Mouse (Mus musculus) liver, embryonic 16.5 days (tissue): ENCODE measurements around the gene 4933400A11Rik. TPM values are rescaled to one million over a fixed set of nuclear protein-coding genes. Genes with fewer than 3 reads are reported as not detected.
A peak's percentile ranks its signal among the peaks of the same experiment; 100 is the strongest.

Source experiments
- ATAC-seq: fragments of 200-750 bp; cut with Nextera tagmentation; 2 replicates; pipeline ENCODE4 v1.8.0; 2017; ENCODE audit warnings: low read depth, mild to moderate bottlenecking, moderate number of reproducible peaks, moderate library complexity
- H3K27ac ChIP-seq: fragments of 300-500 bp; sonication (generic); 2 replicates; pipeline ENCODE4 v1.5.1; 2014; ENCODE audit warnings: mild to moderate bottlenecking, low read length
- H3K27me3 ChIP-seq: fragments of 300-500 bp; sonication (generic); 2 replicates; pipeline ENCODE4 v1.6.1; 2014; ENCODE audit warnings: low read depth, low read length, mixed read lengths; ENCODE audit not compliant: control insufficient read depth, insufficient read depth
- H3K36me3 ChIP-seq: fragments of 300-500 bp; sonication (generic); 2 replicates; pipeline ENCODE4 v1.6.1; 2014; ENCODE audit warnings: mild to moderate bottlenecking; ENCODE audit not compliant: control insufficient read depth, insufficient read depth
- H3K4me1 ChIP-seq: fragments of 300-500 bp; sonication (generic); 2 replicates; pipeline ENCODE4 v1.6.1; 2014; ENCODE audit warnings: low read depth, low read length, mixed read lengths; ENCODE audit not compliant: control insufficient read depth
- H3K4me2 ChIP-seq: fragments of 300-500 bp; sonication (generic); 2 replicates; pipeline ENCODE4 v1.6.1; 2014; ENCODE audit warnings: low read depth, low read length, mixed read lengths
- H3K4me3 ChIP-seq: fragments of 300-500 bp; sonication (generic); 2 replicates; pipeline ENCODE4 v1.5.1; 2014; ENCODE audit warnings: low read depth, mild to moderate bottlenecking, low read length
- H3K9ac ChIP-seq: fragments of 300-500 bp; sonication (generic); 2 replicates; pipeline ENCODE4 v1.6.1; 2014; ENCODE audit warnings: low read depth, low read length
- H3K9me3 ChIP-seq: fragments of 300-500 bp; sonication (generic); replicated peaks from 2 replicates; pipeline ENCODE4 v1.6.1; 2016; ENCODE audit warnings: low read length; ENCODE audit not compliant: control insufficient read depth
- WGBS: fragments of 180-500 bp; shearing (Covaris S2); extraction: QIAGEN DNeasy Blood & Tissue Kit; methylation state at CpG from one replicate; pipeline ENCODE4 v1.1.7; 2014; ENCODE audit not compliant: insufficient replicate concordance; 5-methylcytosine and 5-hydroxymethylcytosine counted together
- polyA plus RNA-seq: library from polyadenylated mRNA; unstranded; fragments of >200 nt; fragmentation: Nextera tagmentation; extraction: Ambion mirVana; gene quantifications from 2 replicates; pipeline ENCODE4 v1.2.1, GENCODE M21; 2015

Gene 4933400A11Rik
- polyA plus RNA-seq, 1 experiment from 2014 or later = not detected

- Histone ChIP-seq H3K9me3 (no peaks in the 10 kb centered on the region), H3K4me1 (no peaks in the 10 kb centered on the region), H3K4me3 (no peak overlapping the region), H3K9ac (no peak overlapping the region), H3K27ac (no peak overlapping the region), H3K27me3 (no peaks in the 10 kb centered on the region), H3K36me3 (no peaks in the 10 kb centered on the region), H3K4me2 (no peak overlapping the region)
- 32% methylated on average over 4 of the region's 4 CpGs for WGBS
- ATAC-seq = no peak
Observed at GRCm38 (mm10) chrX:169800238-169800637, 20.8 kb upstream of the 4933400A11Rik start.

GRCm38 (mm10) chrX:169798987-169799680, 19.7 kb upstream of the 4933400A11Rik start:
- WGBS = 4% methylated on average over 11 of the region's 11 CpGs

GRCm38 (mm10) chrX:169797148-169797547, 17.7 kb upstream of the 4933400A11Rik start:
- no peaks in the 10 kb centered on the region for H3K27me3 ChIP-seq
- no peak for ATAC-seq
- 53% methylated on average over 3 of the region's 3 CpGs for WGBS

More at GRCm38 (mm10) chrX:169798987-169799680, 19.7 kb upstream of the 4933400A11Rik start:
- Histone ChIP-seq H3K4me1 (no peaks in the 10 kb centered on the region), H3K27ac (no peak overlapping the region), H3K4me3 (peak overlapping the region; percentile 22), H3K9ac (no peak overlapping the region), H3K9me3 (no peaks in the 10 kb centered on the region), H3K27me3 (no peaks in the 10 kb centered on the region), H3K4me2 (no peak overlapping the region), H3K36me3 (no peaks in the 10 kb centered on the region)
- ATAC-seq = no peak

GRCm38 (mm10) chrX:169794831-169795311, 15.4 kb upstream of the 4933400A11Rik start:
- Histone ChIP-seq H3K4me1 (no peaks in the 10 kb centered on the region), H3K9ac (no peak overlapping the region), H3K4me3 (no peak overlapping the region), H3K4me2 (no peak overlapping the region), H3K27ac (no peak overlapping the region), H3K9me3 (no peaks in the 10 kb centered on the region), H3K36me3 (no peaks in the 10 kb centered on the region), H3K27me3 (no peaks in the 10 kb centered on the region)
- WGBS = 33% methylated on average over 7 of the region's 7 CpGs
- ATAC-seq = no peak

More at GRCm38 (mm10) chrX:169797148-169797547, 17.7 kb upstream of the 4933400A11Rik start:
- no peaks in the 10 kb centered on the region for H3K9me3 ChIP-seq
- no peak overlapping the region for H3K4me3 ChIP-seq
- no peak overlapping the region for H3K4me2 ChIP-seq
- H3K9ac ChIP-seq = no peak overlapping the region
- no peaks in the 10 kb centered on the region for H3K36me3 ChIP-seq
- H3K4me1 ChIP-seq = no peaks in the 10 kb centered on the region
- no peak overlapping the region for H3K27ac ChIP-seq

DNA sequence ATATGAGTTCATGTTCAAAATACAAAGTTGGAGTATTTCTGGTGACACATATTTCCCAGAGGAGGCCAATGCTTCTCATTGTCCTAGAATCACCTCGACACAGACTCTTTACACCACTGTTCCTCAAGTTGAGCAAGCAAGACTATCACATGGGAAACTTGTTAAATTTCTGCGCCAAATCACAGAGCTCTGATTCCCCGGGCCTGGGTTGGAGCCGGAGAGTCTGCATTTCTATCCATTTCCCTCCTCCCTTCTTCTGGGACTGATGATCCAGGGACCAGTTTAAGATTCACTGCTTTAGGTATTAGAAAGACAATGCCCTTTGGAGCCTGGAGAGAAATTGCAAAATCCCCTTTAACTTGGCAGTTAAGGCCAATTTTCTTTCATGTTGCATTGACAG, 15.0 kb upstream of the 4933400A11Rik start:
- H3K27me3 ChIP-seq = no peaks in the 10 kb centered on the region
- no peak overlapping the region for H3K4me3 ChIP-seq
- H3K9ac ChIP-seq = no peak overlapping the region
- no peaks in the 10 kb centered on the region for H3K36me3 ChIP-seq
- WGBS = 59% methylated on average over 4 of the region's 4 CpGs
- ATAC-seq = no peak
- no peak overlapping the region for H3K27ac ChIP-seq
- H3K4me1 ChIP-seq = no peaks in the 10 kb centered on the region
- H3K4me2 ChIP-seq = no peak overlapping the region
- no peaks in the 10 kb centered on the region for H3K9me3 ChIP-seq

DNA sequence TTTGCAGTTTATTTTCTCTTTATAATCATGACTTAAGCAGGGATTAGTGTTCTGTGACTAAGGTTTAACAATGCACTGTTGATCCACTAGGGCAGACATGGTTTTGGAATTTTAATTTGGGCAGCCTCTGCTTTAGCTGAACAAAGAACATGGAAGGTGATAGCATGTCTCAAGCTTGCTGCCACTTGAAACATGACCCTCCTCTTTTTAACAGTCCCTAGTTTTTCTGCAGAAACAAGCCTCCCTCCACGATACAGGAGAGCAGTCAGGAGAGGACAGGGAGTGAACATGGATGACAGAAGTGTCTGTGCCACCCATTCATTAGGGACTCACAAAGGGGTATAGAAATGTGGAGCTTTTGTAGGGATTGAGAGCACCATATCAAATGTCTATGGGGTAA, 13.4 kb upstream of the 4933400A11Rik start:
- 38% methylated on average over 1 of the region's 1 CpGs for WGBS
- ATAC-seq = no peak
- H3K27me3 ChIP-seq = no peaks in the 10 kb centered on the region

GRCm38 (mm10) chrX:169789702-169790101, 10.3 kb upstream of the 4933400A11Rik start:
- Histone ChIP-seq H3K9me3 (no peaks in the 10 kb centered on the region), H3K27ac (no peak overlapping the region), H3K4me3 (no peak overlapping the region), H3K9ac (no peak overlapping the region), H3K36me3 (no peaks in the 10 kb centered on the region), H3K27me3 (no peaks in the 10 kb centered on the region), H3K4me1 (no peaks in the 10 kb centered on the region), H3K4me2 (no peak overlapping the region)
- no peak for ATAC-seq
- 68% methylated on average over 5 of the region's 5 CpGs for WGBS

More for the DNA sequence above, 13.4 kb upstream of the 4933400A11Rik start:
- Histone ChIP-seq H3K4me3 (no peak overlapping the region), H3K9me3 (no peaks in the 10 kb centered on the region), H3K36me3 (no peaks in the 10 kb centered on the region), H3K9ac (no peak overlapping the region), H3K27ac (no peak overlapping the region), H3K4me1 (no peaks in the 10 kb centered on the region), H3K4me2 (no peak overlapping the region)

DNA sequence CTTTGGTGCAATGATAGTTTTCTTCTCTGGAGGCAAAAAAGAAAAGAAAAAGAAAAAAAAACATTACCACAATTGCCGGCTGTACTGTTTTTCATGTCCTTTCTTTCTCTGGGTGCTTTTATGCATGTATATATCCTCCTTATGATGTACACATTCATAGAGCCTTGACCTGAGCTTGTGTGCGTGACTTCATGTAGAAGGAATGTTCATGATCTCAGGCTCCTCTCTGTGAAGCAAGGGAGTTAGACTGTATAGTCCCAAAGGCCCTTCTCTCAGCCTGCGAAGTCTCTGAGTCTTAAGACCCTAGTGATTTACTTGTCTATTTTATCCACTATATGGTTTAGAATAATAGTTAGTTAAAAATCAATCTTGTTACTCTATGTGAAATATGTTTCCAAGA, 21.4 kb downstream of the 4933400A11Rik start:
- WGBS = 62% methylated on average over 3 of the region's 3 CpGs
- Histone ChIP-seq H3K4me1 (no peaks in the 10 kb centered on the region), H3K9ac (no peak overlapping the region), H3K36me3 (no peaks in the 10 kb centered on the region), H3K4me3 (no peak overlapping the region), H3K9me3 (no peaks in the 10 kb centered on the region), H3K27me3 (no peaks in the 10 kb centered on the region), H3K27ac (no peak overlapping the region), H3K4me2 (no peak overlapping the region)
- no peak for ATAC-seq

- H3K4me2 ChIP-seq = no peak overlapping the region
Observed at GRCm38 (mm10) chrX:169735387-169735969, 44.0 kb downstream of the 4933400A11Rik start.

More at GRCm38 (mm10) chrX:169735387-169735969, 44.0 kb downstream of the 4933400A11Rik start:
- Histone ChIP-seq H3K9ac (no peak overlapping the region), H3K4me3 (no peak overlapping the region), H3K36me3 (no peaks in the 10 kb centered on the region), H3K27me3 (no peaks in the 10 kb centered on the region; the same call in 1 of the 2 replicates), H3K4me1 (no peaks in the 10 kb centered on the region), H3K27ac (no peak overlapping the region), H3K9me3 (no peaks in the 10 kb centered on the region)
- 38% methylated on average over 3 of the region's 3 CpGs for WGBS
- ATAC-seq = no peak
